Mouse (Mus musculus) left cerebral cortex, adult 18-20 months (tissue): ENCODE data around the gene Prm2. TPM values are rescaled to one million over a fixed set of nuclear protein-coding genes. Genes with fewer than 3 reads are reported as not detected.
A peak's percentile ranks its signal among the peaks of the same experiment; 100 is the strongest.

ENCODE experiments used
- DNase-seq, 2 experiments: peaks; one replicate each; pipeline ENCODE4 v3.0.0; 2021 to 2022; ENCODE audit warnings: low spot score in 2 of 2, mixed read lengths in 1 of 2
- total RNA-seq, 2 experiments: library from RNA; stranded (reverse); gene quantifications; 2 replicates each; pipeline ENCODE4 v1.2.3; 2021

Gene Prm2
- total RNA-seq, 2 experiments from 2014 or later, result not detected

DNA sequence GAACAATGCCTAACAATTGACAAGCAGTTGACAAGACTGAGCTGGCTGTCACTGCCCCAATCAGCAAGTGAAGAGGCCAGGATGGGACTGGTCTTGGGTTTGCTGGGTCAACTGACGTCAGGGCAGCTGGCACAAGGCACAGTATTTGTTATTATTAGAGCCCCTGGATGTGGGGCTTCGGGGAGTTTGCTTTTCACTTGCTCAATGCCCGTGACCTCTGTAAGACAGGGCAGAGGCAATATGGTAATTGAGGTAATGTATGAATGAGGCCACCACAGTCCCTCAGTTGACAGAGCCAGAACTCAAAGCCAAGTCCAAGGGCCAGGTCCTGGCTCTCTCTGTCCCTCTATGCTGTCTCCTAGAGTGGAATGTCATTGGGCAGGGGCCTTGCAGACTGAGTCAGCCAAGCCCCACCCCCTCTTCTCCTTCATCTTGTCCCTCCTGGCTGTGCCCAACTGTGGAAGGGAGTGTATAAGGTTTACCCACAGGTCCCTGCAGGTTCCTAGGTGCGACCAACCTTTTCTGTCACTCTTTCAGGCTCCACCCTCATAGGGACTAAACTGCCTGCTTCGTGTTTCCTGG lies 18.3 kb downstream of the Prm2 start:
- no peak for DNase-seq

DNA sequence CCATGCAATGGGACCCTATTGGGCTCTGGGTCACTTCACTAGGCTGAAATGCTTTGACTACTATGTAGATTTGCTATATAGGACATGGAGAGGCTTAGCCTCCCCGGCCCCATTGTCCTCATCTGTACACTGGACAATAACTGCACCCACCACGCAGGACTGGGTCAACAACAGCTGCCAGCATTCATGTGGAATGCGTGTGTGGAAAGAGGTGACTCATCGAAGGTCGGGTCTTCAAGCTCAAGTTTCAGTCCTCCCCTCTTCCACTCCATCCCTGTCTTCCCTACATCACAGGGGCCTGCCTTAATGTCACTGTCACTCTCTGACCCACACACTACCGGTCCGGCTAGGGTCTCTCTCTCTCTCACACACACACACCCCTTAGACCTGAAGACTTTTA lies 19.6 kb downstream of the Prm2 start:
- DNase-seq, result no peak

DNA sequence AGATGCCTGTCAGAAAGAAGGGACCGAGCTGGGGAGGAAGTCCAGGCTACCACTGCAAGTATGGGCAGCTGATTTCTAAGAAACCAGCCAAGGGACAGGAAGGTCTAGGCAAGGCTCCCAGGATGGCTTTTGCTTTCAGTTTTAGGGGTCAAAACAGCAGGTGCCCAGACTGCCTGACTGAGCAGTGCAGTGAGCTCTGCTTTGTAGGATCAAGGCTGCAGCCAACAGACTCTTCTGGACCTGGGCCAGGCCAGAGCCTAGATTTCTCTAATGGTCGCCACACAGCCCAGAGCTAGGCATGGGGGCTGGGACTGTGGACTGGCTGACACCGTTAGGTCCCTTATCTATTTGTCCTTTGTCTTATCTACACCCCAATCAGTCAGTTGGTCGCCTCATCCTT lies 21.2 kb downstream of the Prm2 start:
- DNase-seq, result no peak

DNA sequence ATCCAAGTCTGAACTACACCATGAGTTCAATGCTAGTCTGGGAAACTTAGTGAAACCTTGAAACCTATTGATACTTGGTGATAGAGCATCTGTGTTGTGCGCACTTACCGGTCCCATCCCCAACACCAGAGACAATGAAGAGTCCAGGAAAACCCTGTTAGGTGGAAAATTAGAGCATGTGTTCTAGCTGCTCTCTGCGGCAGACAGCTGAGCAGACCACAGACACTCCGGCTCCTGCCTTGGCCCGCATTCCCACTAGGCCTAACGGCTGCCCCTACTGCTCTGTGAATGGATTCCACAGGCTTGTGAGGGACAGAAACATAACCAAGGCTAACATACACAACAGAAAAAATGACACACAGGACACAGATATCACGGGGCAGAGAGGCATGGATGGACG lies 22.4 kb downstream of the Prm2 start:
- DNase-seq, result no peak

DNA sequence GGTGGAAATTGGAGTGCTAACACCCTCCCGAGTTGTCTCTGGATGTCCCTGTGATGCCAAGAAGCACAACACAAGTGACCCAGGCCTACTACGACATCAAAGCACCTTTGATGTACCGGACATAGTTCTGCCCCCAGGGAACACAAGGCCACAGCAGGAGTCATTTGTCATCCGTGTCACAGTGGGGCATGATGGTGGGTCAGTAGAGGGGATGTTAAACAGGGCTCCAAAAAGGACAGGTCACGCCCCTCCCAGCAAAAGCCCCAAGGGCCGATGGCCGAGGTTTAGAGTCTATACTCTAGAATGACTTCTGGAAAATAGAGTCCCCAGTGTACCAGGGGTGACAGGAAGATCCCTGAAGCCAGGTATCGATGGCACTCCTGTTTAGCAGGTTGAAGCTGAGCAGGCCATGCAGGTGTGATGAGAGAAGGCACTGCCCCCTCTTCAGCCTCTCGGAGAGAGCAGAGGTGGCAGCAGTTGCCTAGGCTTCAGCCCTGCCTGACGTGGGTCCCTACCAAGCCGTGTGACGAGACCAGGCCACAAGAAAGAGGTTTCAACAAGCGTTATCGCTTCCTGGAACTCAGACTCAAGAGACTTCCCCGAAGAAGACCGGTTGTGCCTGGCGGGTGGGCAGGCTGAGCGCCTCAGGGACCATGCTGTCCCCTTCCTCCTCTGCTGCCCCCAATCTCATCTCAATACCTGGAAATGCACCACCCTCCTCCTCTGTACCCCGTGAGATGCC lies 24.0 kb downstream of the Prm2 start:
- DNase-seq, result no peak

DNA sequence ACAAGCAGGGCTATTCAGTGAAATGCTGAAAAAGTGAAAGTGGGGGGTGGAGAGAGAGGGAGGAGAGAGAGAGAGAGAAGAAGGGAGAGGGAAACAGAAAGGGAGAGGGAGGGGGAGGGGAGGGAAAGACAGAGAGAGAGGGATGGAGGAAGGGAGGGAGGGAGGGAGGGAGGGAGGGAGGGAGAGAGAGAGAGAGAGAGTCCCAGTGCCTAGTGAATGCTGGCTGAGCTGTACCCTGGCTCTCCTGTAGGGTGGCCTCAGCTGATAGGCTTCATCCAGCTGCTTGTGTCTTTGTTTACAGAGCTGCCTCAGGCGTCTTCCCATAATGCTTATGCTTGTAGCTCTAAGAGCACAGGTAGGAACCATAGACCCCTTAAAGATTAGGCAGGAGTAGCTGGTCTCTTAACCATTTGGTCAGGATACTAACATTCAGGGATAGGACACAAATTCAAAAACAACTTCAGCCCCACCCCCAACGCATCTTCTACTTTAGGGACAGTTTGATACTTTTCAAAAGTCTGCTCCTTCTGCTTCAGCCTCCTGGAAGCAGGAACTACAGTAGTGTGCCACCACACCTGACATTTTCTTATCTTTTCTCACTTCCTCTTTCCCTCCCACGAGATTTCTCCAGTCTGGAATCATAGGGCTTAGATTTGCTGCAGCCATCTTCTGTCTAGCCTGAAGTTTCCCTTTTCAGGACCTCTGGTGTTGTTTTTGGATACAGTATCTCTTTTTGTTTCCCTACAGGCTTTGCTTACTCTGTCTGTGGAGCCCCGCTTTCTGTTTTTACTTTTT lies 25.2 kb downstream of the Prm2 start:
- no peak for DNase-seq

DNA sequence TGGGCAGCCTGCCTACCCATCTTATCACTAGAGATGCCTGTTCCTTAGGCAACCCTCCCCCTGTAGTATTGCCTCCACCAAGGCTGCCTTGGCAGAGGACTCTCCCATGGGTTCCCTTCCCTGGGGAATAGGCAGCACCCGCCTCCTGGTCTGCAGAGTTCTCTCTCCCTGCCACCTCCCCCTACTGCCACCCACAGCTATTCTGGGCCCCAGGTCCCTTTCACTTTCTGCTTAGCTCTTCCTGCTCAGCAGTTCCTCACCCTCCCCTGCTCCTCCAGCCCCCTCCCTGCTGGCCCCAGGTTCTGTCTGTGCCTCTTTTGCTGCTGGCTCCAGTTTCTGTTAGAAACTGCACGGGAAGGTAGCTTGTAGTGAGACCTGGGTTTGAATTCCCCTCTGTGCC lies 26.3 kb downstream of the Prm2 start:
- peak; percentile 21 to 38 for DNase-seq

DNA sequence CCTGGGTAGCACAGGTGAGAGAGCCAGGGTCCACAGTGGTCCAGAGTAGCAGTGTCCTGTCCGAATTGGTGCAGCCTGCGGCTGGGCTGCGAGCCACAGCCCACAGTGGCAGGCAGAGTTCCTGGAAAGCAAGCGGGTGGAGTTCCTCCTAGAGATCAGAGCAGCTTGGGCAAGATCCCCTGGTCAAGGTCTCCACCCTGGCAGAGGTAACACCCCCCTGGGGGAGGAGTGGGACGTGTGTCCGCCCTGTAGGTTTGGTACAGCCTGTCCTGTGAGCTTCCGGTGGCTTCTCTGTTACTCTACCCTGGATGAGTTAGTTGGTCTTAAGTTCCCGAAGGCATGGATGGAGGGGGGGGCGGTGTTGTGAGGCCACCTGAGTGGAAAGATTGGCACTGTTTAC lies 27.1 kb downstream of the Prm2 start:
- no peak for DNase-seq

DNA sequence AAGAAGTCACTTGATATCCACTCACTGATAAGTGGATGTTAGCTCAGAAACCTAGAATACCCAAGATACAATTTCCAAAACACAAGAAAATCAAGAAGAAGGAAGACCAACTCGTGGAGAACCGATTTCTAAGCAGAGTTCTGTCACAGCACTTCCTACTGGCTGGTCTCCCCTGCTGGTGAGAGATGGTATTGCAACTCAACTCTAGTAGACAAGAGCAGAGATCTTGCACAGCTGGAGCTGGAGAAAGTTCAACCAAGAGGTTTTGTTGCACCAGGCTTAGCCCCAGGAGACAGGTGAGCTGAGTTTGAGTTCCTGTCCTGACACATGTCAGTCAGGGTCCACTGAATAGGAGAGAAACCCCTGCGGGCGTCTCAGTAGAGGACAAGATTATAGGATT lies 28.8 kb downstream of the Prm2 start:
- peak; percentile 70 to 85 for DNase-seq

DNA sequence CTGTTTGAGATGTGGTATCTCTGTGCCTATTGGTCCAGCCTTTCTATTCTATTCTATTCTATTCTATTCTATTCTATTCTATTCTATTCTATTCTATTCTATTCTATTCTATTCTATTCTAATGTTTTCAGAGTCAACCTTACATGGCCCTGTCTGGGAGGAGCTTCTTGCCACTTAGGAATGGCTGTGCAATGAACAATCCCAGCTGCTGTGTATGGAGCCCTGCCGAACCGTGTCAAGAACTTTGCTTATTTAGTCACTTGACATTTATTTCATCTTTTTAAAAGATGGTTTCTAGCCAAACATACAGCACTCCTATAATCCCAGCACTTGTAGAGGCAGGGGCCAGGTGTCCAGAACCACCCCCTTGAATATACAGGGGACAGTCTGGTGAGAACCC lies 31.6 kb downstream of the Prm2 start:
- DNase-seq, result no peak

DNA sequence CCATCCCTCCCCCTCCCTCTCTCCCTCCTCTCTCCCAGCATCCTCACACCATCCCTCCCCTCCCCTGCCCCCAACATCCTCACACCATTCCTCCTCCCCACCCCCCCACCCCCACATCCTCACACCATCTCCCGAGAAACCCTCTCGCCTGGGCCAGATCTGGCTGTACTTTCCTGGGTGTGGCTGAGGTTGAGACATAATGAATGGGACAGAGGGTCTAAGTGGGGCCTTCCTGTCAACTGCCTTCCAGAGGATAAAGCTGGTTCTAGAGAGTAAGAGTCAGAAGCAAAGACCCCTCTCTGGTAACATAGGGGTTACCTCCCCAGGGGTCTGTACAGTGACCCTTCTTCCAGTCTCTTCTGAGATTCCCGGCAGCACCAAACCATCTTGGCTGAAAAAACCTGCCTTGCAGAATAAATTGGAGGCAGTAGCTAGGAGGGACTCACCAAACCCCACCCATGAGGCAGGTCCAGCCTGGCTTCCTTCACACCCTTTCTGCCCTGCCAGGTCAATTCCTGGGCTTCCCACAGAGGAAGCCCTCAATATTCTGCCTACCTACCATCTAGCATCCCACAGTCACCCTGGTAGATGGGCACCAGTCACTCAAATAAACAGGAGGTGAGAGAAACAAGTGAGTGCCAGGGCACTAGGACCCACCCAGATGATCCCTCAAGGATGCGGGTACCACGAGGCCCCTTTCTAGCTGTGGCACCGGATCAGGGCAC lies 32.2 kb downstream of the Prm2 start:
- DNase-seq, result no peak

DNA sequence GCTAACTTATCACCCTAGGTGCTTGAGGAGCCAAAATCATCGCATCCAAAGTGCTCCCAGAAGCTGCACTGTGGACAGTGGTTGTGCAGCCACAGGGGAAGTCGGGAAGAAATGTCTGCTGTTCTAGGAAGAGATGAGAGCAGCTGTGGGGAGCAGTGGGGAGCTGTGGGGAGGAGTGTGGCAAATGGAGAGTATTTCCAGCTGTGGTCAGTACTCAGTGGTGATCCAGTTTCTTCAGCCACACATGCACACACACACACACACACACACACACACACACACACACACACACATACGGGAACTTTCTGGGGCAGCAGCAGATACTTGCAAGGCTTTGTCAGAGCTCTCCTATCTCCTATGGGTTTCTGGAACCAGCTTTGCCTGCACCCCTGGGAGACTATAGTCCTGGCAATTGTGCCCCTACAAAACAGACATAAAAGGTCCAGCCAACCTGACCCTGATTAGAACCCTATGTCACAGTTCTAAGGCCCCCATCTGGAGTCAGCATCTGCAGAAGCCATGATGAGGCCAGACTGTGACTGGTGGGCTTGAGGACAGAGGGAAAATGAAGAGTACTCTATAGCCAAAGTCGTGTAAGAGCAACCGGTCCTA lies 33.3 kb downstream of the Prm2 start:
- no peak for DNase-seq

DNA sequence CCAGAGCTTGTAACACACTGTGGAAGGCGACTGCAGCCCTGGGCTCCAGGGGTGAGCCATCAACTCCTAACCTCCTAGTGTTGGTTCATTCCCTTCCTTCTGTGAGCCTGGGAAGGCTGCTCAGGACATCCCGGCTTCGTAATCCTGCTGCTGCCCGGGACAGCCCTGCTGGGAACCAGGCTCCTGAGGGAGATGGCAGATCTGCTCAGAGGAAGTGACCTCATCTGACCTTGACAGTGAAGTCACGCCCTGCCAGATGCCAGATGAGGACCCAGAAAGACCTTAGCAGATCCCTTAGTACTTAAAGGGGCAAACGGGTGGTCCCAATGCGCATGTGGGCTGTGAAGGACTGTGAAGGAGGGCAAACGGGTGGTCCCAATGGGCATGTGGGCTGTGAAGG lies 34.8 kb downstream of the Prm2 start:
- DNase-seq, result no peak

DNA sequence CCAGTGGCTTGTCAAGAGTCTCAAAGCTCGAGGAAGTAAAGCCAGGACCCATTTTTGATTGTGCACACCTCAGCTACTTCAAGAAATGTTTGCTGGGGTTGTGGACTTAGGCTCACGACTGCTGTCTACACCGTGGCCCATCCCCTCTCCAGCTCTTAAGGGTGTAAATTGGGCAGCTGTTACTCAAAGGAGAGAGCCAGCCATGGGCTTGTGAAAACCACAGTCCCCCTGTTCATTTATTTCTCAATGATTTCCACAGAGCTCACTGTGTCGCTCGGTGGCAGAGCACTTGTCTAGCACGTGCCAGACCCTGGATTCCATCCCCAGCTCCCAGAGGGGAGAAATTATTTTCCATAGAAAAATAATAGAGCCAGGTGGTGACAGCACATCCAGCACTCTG lies 39.8 kb downstream of the Prm2 start:
- DNase-seq, result no peak

DNA sequence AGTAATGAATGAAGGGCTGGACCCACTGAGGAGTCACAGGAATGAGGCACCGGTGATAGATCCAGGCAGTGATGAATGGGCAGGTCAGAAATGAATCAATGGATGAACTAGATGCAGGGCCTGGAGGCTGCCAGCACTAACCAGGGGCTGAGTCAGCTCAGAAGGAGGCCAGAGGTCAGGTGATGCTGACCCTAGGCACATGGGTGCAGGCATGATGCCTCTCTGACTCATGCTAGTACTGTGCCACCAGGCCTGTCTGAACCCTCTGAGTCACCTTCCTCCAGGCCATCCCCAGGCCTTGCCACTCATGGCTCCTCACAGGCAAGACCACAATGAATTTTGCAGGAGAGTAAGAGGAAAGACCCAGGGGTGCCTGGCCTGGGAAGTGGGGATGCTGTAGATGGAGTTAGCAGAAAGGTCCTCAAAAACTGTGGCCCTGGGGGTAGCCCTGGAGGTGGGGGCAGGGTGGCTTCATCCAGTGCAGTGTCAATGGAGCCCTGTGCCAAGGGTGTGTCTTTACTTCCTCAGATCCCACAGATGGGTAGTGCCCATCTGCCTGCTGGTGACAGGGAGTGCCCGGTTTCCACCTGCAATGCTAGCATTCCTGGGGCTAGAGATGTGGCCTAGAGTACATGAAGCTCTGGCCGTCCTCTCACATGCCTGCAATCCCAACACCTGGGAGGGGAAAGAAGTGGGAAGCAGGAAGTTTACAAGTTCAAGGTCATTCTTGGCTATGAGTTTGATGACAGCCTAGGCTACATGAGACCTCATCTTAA lies 41.2 kb downstream of the Prm2 start:
- DNase-seq, result no peak

DNA sequence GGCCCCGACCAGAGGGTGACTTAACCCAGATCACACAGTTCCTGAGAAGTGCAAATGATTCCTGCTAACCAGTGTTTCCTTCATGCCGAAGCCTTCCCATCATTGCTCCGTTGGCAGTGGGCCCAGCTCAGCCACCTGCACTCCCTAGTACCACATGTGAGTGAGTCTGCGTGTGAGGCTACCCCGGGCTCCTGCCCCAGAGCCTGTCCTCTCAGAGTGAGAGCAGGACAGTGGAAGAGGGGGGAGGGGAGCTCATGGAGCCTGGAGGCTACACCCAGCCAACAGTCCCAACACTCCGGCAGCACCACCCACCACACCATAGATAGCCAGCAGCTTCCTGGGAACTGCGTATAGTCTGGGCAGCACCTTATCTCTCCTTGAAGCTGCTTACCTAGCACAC lies 46.1 kb downstream of the Prm2 start:
- peak; percentile 25 to 30 for DNase-seq

DNA sequence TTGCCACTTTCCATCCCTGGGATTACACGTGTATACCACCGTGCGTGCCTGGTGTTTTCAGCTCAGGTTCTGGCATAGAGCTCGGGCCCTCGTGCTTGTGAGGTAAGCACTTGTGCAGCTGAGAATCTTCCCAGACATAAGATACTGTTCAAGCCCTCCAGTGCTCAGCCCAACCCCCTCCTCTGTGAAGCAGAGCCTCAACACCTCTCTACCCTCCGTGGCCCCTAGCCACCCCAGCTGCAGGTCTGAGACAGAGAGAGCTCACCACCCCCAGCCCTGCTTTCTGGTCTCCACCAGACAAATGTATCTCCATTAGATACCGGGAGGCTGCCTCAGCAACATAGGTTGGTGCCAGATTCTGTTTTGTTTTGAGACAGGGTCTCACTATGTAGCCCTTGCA lies 46.7 kb downstream of the Prm2 start:
- DNase-seq, result no peak
